Mouse (Mus musculus) thymus, postnatal 25 days (tissue): ENCODE measurements around the gene Gm49405.

Source experiments
- DNase-seq: peaks from one replicate; pipeline ENCODE4 v3.0.0; 2022

The Gm49405 gene

GRCm38 (mm10) chr19:4054613-4055012 lies 54.2 kb downstream of the Gm49405 start:
- no peak for DNase-seq
